In the genomic region with DNA sequence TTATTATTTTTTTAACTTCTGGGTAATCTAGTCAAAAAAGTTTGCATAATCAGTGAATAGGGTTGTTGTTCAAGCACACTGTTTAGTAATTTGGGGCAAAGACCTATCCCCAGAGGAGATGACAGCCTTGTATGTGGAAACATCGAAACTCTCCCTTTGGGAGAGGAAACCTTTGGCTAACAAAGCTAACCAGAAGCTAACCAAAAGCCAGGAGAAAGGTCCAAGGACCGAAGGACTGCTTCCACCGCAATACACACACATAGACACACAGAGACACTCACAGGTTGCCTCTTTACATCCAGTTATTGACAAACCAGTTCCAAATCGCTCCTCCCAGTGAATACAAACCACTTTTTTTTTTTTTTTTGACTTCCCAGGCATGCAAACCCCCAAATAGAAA, we compare ENCODE assay signal across 8 mouse cellular contexts.
DNase-seq lines count a peak whose midpoint lies in the region; ATAC-seq lines count a peak whose summit lies in the region.

No protein-coding gene starts in this region.

- DNase-seq in heart, adult 18-20 months = peak; percentile 50 to 56
- DNase-seq in heart, postnatal 10 days = no peak
- DNase-seq in thymus, adult 18-20 months = no peak
- no peak for DNase-seq in kidney, adult 8-10 months
- no peak for DNase-seq in layer of hippocampus, adult 11-12 months (ENCODE audit: low spot score)

- H3K4me3 ChIP-seq in brown adipose tissue, adult 24 weeks (ENCODE audit: insufficient read depth, low read depth, low read length) = peak overlapping the region; percentile 79
- H3K4me3 ChIP-seq in heart, embryonic 16.5 days (ENCODE audit: low read length) = peak overlapping the region; percentile 68
- H3K4me3 ChIP-seq in liver, embryonic 16.5 days (ENCODE audit: low read depth, low read length) = peak overlapping the region; percentile 52

- no peak for ATAC-seq in heart, embryonic 16.5 days (replicated peaks; ENCODE audit: extremely low read depth, insufficient read depth, low FRiP score)
- no peak for ATAC-seq in liver, embryonic 16.5 days (ENCODE audit: low read depth)

- peak overlapping the region; percentile 97 for H3K4me2 ChIP-seq in heart, embryonic 16.5 days (ENCODE audit: low read depth, low read length)
- H3K4me2 ChIP-seq in liver, embryonic 16.5 days (ENCODE audit: low read depth, low read length) = peak overlapping the region; percentile 75

- H3K4me1 ChIP-seq in brown adipose tissue, adult 24 weeks (ENCODE audit: control insufficient read depth, insufficient read depth, insufficient read length, low read length) = peaks cover 35% of the 10 kb centered on the region
- peaks cover 28% of the 10 kb centered on the region for H3K4me1 ChIP-seq in heart, embryonic 16.5 days (ENCODE audit: control insufficient read depth, insufficient read depth, low read length)
- H3K4me1 ChIP-seq in liver, embryonic 16.5 days (ENCODE audit: control insufficient read depth, low read depth, low read length) = no peaks in the 10 kb centered on the region

- no peaks in the 10 kb centered on the region for H3K36me3 ChIP-seq in heart, embryonic 16.5 days (ENCODE audit: control insufficient read depth, insufficient read depth)
- H3K36me3 ChIP-seq in liver, embryonic 16.5 days (ENCODE audit: control insufficient read depth, insufficient read depth) = no peaks in the 10 kb centered on the region

- peak overlapping the region; percentile 96 for H3K27ac ChIP-seq in brown adipose tissue, adult 24 weeks (replicated peaks; ENCODE audit: low read depth, low read length)
- H3K27ac ChIP-seq in heart, embryonic 16.5 days (ENCODE audit: low read length) = no peak overlapping the region; the same call in 1 of the 2 replicates
- no peak overlapping the region for H3K27ac ChIP-seq in liver, embryonic 16.5 days (ENCODE audit: low read length)

- intact Hi-C loops in heart, postnatal 10 days (cut with DNase I) = no loop called here

- no peaks in the 10 kb centered on the region for H3K9me3 ChIP-seq in heart, embryonic 16.5 days (replicated peaks; ENCODE audit: control insufficient read depth, low read length)
- H3K9me3 ChIP-seq in liver, embryonic 16.5 days (replicated peaks; ENCODE audit: control insufficient read depth, low read length) = no peaks in the 10 kb centered on the region

- no peaks in the 10 kb centered on the region for H3K27me3 ChIP-seq in heart, embryonic 16.5 days (ENCODE audit: control insufficient read depth, insufficient read depth, low read length)
- peaks cover 11% of the 10 kb centered on the region for H3K27me3 ChIP-seq in liver, embryonic 16.5 days (ENCODE audit: control insufficient read depth, insufficient read depth, low read depth, low read length)

- H3K9ac ChIP-seq in heart, embryonic 16.5 days (ENCODE audit: low read length) = peak overlapping the region; percentile 79
- no peak overlapping the region for H3K9ac ChIP-seq in liver, embryonic 16.5 days (ENCODE audit: low read depth, low read length)

- 43% methylated on average over 4 of the region's 4 CpGs for WGBS in heart, embryonic 16.5 days
- WGBS in liver, embryonic 16.5 days (ENCODE audit: insufficient replicate concordance) = 29% methylated on average over 4 of the region's 4 CpGs

Comparison
In these comparisons a context has a peak if more than half of its experiments do, and no peak if none do; other contexts are left out.
1. DNase-seq: peak in heart, adult 18-20 months (2 of 2); none in heart, postnatal 10 days (0 of 2), thymus, adult 18-20 months (0 of 2), kidney, adult 8-10 months (0 of 2) and layer of hippocampus, adult 11-12 months (single experiment).
2. Peak in every context shown above with its lines, with median percentiles within 50 percentile points of each other: H3K4me3 ChIP-seq.